ENCODE assay signal across 8 mouse cellular contexts in the genomic region with DNA sequence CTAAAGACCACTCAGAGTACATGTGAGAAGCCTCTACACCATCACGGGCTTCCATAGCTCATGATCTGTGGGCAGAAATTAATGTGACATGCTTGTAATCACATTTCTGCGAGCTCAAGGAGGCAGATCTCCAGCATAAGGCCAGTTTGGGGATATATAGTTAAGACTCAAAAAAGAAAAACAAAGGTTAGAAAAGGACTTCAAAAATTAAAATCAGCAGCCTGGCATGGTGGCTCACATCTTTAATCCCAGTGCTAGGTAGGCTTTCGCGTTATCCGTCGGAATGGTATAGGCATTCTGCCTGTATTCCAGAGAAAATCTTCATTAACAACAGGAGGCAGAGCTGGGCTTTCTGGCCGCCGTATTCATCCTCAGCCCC. TPM values are rescaled to one million over a fixed set of nuclear protein-coding genes. Genes with fewer than 3 reads are reported as not detected.
DNase-seq lines count a peak whose midpoint lies in the region; ATAC-seq and TF ChIP-seq lines count a peak whose summit lies in the region.

No protein-coding gene starts in this region.

- ATAC-seq in midbrain, embryonic 14.5 days (ENCODE audit: low FRiP score, low TSS enrichment) = no peak

- peak overlapping the region; percentile 90 for H3K9ac ChIP-seq in midbrain, embryonic 14.5 days (replicated peaks; ENCODE audit: low read length)

- H3K27ac ChIP-seq in layer of hippocampus, adult 2 months = peak overlapping the region; percentile 96
- peak overlapping the region; percentile 95 for H3K27ac ChIP-seq in embryonic facial prominence, embryonic 10.5 days (replicated peaks)
- peak overlapping the region; percentile 83 for H3K27ac ChIP-seq in midbrain, embryonic 14.5 days (replicated peaks; ENCODE audit: low read depth, low read length)

- H3K4me3 ChIP-seq in layer of hippocampus, adult 2 months = peak overlapping the region; percentile 83
- peak overlapping the region; percentile 97 for H3K4me3 ChIP-seq in embryonic facial prominence, embryonic 10.5 days
- H3K4me3 ChIP-seq in midbrain, embryonic 14.5 days (replicated peaks; ENCODE audit: low read depth, low read length) = peak overlapping the region; percentile 93

- no peak for DNase-seq in layer of hippocampus, adult 2 months (ENCODE audit: low spot score in 2 of 2)
- no peak for DNase-seq in layer of hippocampus, adult 11-12 months (ENCODE audit: low spot score)
- no peak for DNase-seq in embryonic facial prominence, embryonic 10.5 days (ENCODE audit: low spot score)
- peak; percentile 1 for DNase-seq in hindlimb bud, embryonic 11.5 days (ENCODE audit: extremely low spot score, low read depth, low spot score)
- DNase-seq in midbrain, embryonic 14.5 days = no peak
- no peak for DNase-seq in adrenal gland, adult 2 months
- no peak for DNase-seq in urinary bladder, postnatal 4 days (ENCODE audit: low spot score in 2 of 2)
- DNase-seq in urinary bladder, postnatal 25 days (ENCODE audit: low spot score) = no peak

- H3K27me3 ChIP-seq in embryonic facial prominence, embryonic 10.5 days (replicated peaks; ENCODE audit: low read depth, poor library complexity, severe bottlenecking) = no peaks in the 10 kb centered on the region
- no peaks in the 10 kb centered on the region for H3K27me3 ChIP-seq in midbrain, embryonic 14.5 days (ENCODE audit: control insufficient read depth, insufficient read depth, low read length)

- no peak for TF ChIP-seq CTCF in layer of hippocampus, adult 2 months (conservative IDR thresholded peaks at IDR 0.05)

- WGBS in embryonic facial prominence, embryonic 10.5 days = 10% methylated on average over 8 of the region's 8 CpGs
- WGBS in midbrain, embryonic 14.5 days = 5% methylated on average over 8 of the region's 8 CpGs

- peak overlapping the region; percentile 78 for H3K4me2 ChIP-seq in midbrain, embryonic 14.5 days (ENCODE audit: low read length)

- H3K4me1 ChIP-seq in embryonic facial prominence, embryonic 10.5 days = peaks cover 14% of the 10 kb centered on the region
- H3K4me1 ChIP-seq in midbrain, embryonic 14.5 days (ENCODE audit: control insufficient read depth, insufficient read depth, low read length) = peaks cover 17% of the 10 kb centered on the region

- no peaks in the 10 kb centered on the region for H3K9me3 ChIP-seq in embryonic facial prominence, embryonic 10.5 days
- H3K9me3 ChIP-seq in midbrain, embryonic 14.5 days (ENCODE audit: control insufficient read depth, low read length) = no peaks in the 10 kb centered on the region

- H3K36me3 ChIP-seq in embryonic facial prominence, embryonic 10.5 days (replicated peaks) = peaks cover 32% of the 10 kb centered on the region
- peaks cover 32% of the 10 kb centered on the region for H3K36me3 ChIP-seq in midbrain, embryonic 14.5 days (ENCODE audit: control insufficient read depth, insufficient read depth, low read length)

RNA-seq across cellular contexts. Expression of gene Ankle2, which starts 0.4 kb away (rescaled TPM):
- 10 to 100 TPM; 34.7 to 41.3 TPM for total RNA-seq in layer of hippocampus, adult 2 months (2021)
- polyA plus RNA-seq in embryonic facial prominence, embryonic 10.5 days (2016; fragmentation: Nextera tagmentation; extraction: Ambion mirVana) = 32.7 and 34.7 TPM in 2 replicates
- 26.9 and 27.8 TPM in 2 replicates for polyA plus RNA-seq in midbrain, embryonic 14.5 days (2014; fragmentation: Nextera tagmentation; extraction: Ambion mirVana)
- total RNA-seq in adrenal gland, adult 2 months (2021) = 10 to 100 TPM; 39.3 to 46.5 TPM
- polyA plus RNA-seq in adrenal gland, adult 2 months (2012; rRNA removed) = 7.5 and 8.7 TPM in 2 replicates

RNA-seq across cellular contexts. Expression of gene Pgam5, which starts 39.3 kb away (rescaled TPM):
- 10 to 100 TPM; 57.5 to 66.8 TPM for total RNA-seq in layer of hippocampus, adult 2 months (2021)
- 95.3 and 96.3 TPM in 2 replicates for polyA plus RNA-seq in embryonic facial prominence, embryonic 10.5 days (2016; fragmentation: Nextera tagmentation; extraction: Ambion mirVana)
- polyA plus RNA-seq in midbrain, embryonic 14.5 days (2014; fragmentation: Nextera tagmentation; extraction: Ambion mirVana) = 109 and 113 TPM in 2 replicates
- 10 to 100 TPM; 46.6 to 58.5 TPM for total RNA-seq in adrenal gland, adult 2 months (2021)
- polyA plus RNA-seq in adrenal gland, adult 2 months (2012; rRNA removed) = 23.5 and 25.7 TPM in 2 replicates

RNA-seq across cellular contexts. Expression of gene Golga3, which starts 53.9 kb away (rescaled TPM):
- 10 to 100 TPM; 46.0 to 48.2 TPM for total RNA-seq in layer of hippocampus, adult 2 months (2021)
- polyA plus RNA-seq in embryonic facial prominence, embryonic 10.5 days (2016; fragmentation: Nextera tagmentation; extraction: Ambion mirVana) = 19.9 and 20.6 TPM in 2 replicates
- 21.2 and 29.4 TPM in 2 replicates for polyA plus RNA-seq in midbrain, embryonic 14.5 days (2014; fragmentation: Nextera tagmentation; extraction: Ambion mirVana)
- total RNA-seq in adrenal gland, adult 2 months (2021) = 10 to 100 TPM; 34.4 to 37.0 TPM
- 4.5 and 6.1 TPM in 2 replicates for polyA plus RNA-seq in adrenal gland, adult 2 months (2012; rRNA removed)

RNA-seq across cellular contexts. Expression of gene Pxmp2, which starts 55.6 kb away (rescaled TPM):
- total RNA-seq in layer of hippocampus, adult 2 months (2021) = 10 to 100 TPM; 10.5 to 13.5 TPM
- 10.6 and 12.4 TPM in 2 replicates for polyA plus RNA-seq in embryonic facial prominence, embryonic 10.5 days (2016; fragmentation: Nextera tagmentation; extraction: Ambion mirVana)
- 10.4 and 10.8 TPM in 2 replicates for polyA plus RNA-seq in midbrain, embryonic 14.5 days (2014; fragmentation: Nextera tagmentation; extraction: Ambion mirVana)
- total RNA-seq in adrenal gland, adult 2 months (2021) = 10 to 100 TPM; 12.2 to 19.2 TPM
- polyA plus RNA-seq in adrenal gland, adult 2 months (2012; rRNA removed) = 10.4 and 18.1 TPM in 2 replicates

RNA-seq across cellular contexts. Expression of gene Pole, which starts 55.7 kb away (rescaled TPM):
- total RNA-seq in layer of hippocampus, adult 2 months (2021) = 1 to 10 TPM; 2.1 to 2.3 TPM
- 47.5 and 54.1 TPM in 2 replicates for polyA plus RNA-seq in embryonic facial prominence, embryonic 10.5 days (2016; fragmentation: Nextera tagmentation; extraction: Ambion mirVana)
- polyA plus RNA-seq in midbrain, embryonic 14.5 days (2014; fragmentation: Nextera tagmentation; extraction: Ambion mirVana) = 7.8 and 8.4 TPM in 2 replicates
- total RNA-seq in adrenal gland, adult 2 months (2021) = 1 to 10 TPM; 1.5 to 1.6 TPM
- 1.1 and 1.2 TPM in 2 replicates for polyA plus RNA-seq in adrenal gland, adult 2 months (2012; rRNA removed)
